Mouse (Mus musculus): ENCODE results near the gene 1810010D01Rik.

DNA sequence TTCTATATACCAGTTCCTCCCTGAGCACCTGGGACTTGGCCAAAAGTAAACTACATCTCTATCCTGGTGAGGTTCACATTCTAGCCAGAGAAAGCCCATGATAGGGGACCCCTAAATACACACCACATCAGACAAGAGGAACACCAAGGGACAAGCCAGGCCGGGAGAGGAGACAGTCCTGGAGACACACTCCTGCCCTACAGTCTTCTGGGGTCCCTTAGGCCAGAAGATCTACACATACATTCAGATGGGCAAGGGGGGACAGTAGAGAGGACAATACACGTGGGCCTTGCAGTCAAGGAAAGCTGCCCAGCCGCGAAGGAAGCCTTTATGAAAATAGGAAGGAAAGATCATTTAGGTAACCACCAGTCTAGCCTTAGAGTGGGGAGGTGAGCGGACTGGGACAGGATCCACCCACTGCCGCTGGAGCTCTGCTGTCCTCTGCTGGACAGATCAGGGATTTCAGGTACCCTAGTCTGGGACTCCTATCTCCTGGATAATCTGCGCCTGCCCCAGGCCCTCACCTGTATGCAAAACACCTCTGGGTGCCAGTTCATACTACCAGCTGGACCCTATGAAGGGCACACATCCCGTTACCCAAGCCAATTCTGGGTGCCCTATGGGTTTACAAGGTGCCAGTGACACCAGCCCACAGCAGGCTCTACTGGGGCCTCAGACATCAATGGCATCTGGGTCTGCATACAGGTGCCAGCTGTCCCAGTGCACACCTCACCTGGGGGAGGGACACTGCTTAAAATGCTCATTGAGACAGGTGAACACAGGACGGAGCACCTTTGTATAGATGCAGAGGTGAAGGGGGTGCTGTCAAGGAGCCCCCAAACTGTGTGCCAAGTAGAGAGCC lies 35.2 kb upstream of the 1810010D01Rik start:
- TF ChIP-seq CTCF (IDR thresholded peaks at IDR 0.05) (no peak; the same call in 1 of the 2 replicates), POLR2A (IDR thresholded peaks at IDR 0.05; ENCODE audit: insufficient read depth, low read depth, low read length) (no peak), EP300 (IDR thresholded peaks at IDR 0.05; ENCODE audit: insufficient read depth, low read depth, low read length) (peak; percentile 97; the same call in 1 of the 2 replicates)

Data from heart, adult 2 months (tissue).